Mouse (Mus musculus): Measurements from ENCODE around the gene Rxylt1.

GRCm38 (mm10) chr10:122045946-122046345 is 51.2 kb downstream of the Rxylt1 start:
- TF ChIP-seq POLR2A (IDR thresholded peaks at IDR 0.05; ENCODE audit: low read depth, low read length) (no peak), CTCF (IDR thresholded peaks at IDR 0.05; ENCODE audit: borderline replicate concordance, insufficient read depth, low read length) (no peak)

Measured in embryonic fibroblast, embryonic 13.5 days (primary cell).